Mouse (Mus musculus): ENCODE data around the gene Olfr153.

DNA sequence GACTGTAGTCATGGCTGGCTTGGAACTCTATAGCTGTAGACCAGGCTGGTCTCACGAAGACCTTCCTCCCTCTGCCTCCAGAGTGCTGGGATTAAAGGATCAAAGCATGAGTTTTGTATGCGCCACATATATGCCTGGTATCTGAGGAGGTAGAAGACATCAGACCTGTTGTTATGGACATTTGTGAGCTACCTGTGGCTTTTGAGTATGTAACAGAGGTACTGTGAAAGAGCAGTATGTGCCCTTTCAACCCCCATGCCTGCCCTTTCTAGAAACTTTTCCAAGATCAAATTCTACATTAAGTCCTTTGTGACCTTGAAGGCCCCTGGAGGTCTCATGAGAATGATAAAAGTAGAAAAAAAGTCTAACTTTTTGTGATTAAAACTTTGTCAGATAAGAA lies 16.6 kb upstream of the Olfr153 start:
- TF ChIP-seq CTCF (IDR thresholded peaks at IDR 0.05; ENCODE audit: control insufficient read depth, insufficient read depth, insufficient read length) (no peak), MAX (IDR thresholded peaks at IDR 0.05) (no peak), CEBPB (IDR thresholded peaks at IDR 0.05; ENCODE audit: low read depth) (no peak), USF1 (IDR thresholded peaks at IDR 0.05; ENCODE audit: low read depth) (no peak)
